Mouse (Mus musculus) hematopoietic stem cell, adult 5-6 weeks (primary cell): ENCODE data around the gene Gm10644. TPM values are rescaled to one million over a fixed set of nuclear protein-coding genes. Genes with fewer than 3 reads are reported as not detected.
A peak's percentile ranks its signal among the peaks of the same experiment; 100 is the strongest.

Experiments
- ATAC-seq, 2 experiments: fragments of 125-278 bp in 1 of 2; replicated peaks in 1 of 2; 2 replicates each; pipeline ENCODE4 v1.8.0; 2016 to 2017; ENCODE audit warnings: inconsistent platforms in 2 of 2, mild to moderate bottlenecking in 2 of 2, moderate number of reproducible peaks in 2 of 2, low read depth in 1 of 2, moderate TSS enrichment in 1 of 2; ENCODE audit not compliant: low FRiP score in 2 of 2, poor library complexity in 2 of 2, severe bottlenecking in 2 of 2, insufficient read depth in 1 of 2, low TSS enrichment in 1 of 2
- total RNA-seq: library from RNA; stranded (forward); fragments of 172-1452, 232-1000 nt; gene quantifications from 2 replicates; pipeline ENCODE4 v1.2.3, GENCODE M21; 2017

Gm10644 gene
- total RNA-seq, 1 experiment from 2014 or later = 0.30 TPM

GRCm38 (mm10) chr8:83956789-83957188 is 1.8 kb upstream of the Gm10644 start:
- ATAC-seq = peak in 1 of 2 experiments; percentile 34; a peak in 1 of 4 replicates

GRCm38 (mm10) chr8:83955958-83956218 is 883 bp upstream of the Gm10644 start:
- no peak for ATAC-seq

DNA sequence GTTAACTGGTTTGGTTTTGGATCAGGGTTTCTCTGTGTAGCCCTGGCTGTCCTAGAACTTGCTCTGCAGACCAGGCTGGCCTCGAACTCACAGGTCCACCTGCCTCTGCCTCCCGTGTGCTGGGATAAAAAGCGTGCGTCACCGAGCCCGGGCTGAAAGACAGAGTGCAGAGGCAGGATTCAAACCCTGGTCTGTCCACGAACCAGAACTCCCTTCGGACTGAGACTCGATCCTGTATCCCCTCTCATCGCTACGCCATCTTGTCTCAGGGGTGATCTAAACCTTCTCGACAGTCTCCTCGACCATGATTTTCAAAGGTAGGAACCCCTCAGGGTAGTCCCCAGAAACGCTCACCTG is 278 bp downstream of the Gm10644 start:
- ATAC-seq = no peak

DNA sequence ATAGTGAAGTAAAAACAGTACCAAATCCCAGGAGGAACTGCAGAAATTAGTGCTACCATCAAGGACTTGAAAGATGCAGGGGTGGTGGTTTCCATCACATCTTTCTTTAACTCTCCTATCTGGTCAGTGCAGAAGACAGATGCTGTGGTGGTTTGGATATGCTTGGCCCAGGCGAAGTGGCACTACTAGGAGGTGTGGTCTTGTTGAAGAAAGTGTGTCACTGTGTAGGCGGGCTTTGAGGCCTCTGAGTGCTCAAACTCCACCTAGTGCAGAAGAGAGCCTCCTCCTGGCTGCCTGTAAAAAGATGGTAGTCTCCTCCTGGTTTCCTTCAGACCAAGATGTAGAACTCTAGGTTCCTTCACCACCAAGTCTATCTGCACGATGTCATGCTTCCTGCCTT is 9.5 kb downstream of the Gm10644 start:
- no peak for ATAC-seq

- ATAC-seq = no peak
Observed at GRCm38 (mm10) chr8:83942446-83942845, 12.6 kb downstream of the Gm10644 start.

DNA sequence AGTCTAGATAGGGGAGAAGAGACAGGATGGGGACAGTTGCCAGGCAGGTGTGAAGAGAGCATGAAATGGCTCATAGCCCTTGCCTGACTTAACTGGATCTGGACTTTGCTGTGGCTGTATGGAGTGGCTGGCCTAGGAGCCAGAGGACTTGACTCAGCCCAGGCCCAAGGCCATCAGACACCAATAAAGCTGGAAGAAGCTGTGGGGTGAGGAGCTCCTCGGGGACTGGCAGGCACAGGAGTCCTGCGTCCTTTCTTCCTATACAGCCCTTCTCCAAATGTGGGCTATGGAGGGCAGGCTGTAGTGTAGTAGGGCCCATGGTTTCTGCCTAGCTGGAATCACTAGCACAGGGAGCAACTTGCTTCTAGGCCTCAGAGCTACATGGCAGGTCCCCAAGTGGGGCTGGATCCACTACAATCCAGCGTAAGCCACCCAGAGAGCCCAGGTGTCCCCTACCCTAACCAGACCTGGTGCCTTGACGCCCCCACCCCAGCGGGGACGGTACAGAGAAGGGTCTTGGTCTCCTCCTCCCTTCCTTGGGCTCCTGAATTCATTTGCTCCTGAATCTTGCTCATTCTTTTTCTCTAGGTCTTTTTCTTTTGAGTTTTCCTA is 13.8 kb downstream of the Gm10644 start:
- no peak for ATAC-seq

- ATAC-seq = no peak
Observed at GRCm38 (mm10) chr8:83938330-83938729, 16.7 kb downstream of the Gm10644 start.

DNA sequence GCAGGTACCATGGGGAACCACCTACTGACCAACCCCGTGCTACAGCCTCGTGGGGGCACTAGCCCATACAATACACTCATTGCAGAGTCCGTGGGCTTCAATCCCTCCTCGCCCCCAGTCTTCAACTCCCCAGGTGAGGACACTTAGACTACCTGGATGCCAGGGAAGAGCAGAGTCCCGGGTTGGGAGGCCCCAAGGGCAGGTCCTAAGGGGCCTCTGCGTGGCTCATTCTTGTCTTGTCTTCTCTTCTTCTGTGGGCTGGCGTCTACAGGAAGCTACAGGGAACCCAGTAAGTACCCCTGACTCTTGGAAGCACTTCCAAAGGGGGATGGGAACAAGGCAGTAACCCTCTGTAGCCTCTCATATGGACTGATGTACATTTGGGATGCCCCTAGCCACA is 17.4 kb downstream of the Gm10644 start:
- no peak for ATAC-seq

DNA sequence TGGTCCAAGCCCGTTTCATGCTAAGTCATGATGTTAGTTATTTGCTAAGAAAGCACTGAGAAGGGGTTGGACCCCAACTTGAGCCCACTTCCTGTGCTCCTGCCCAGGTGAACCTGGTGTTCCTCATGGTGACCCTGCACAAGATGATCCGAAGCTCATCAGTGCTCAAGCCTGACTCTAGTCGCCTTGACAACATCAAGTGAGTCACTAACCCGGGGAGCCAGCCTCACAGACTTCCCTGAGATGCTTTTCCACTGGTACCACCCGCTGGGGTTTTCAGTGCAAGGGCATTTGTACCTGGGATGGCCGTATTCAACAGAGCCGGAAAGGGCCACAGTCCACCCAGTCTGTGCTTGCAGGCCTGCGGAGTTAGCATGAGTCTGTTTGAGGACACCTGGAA is 19.6 kb downstream of the Gm10644 start:
- ATAC-seq = no peak

- ATAC-seq = no peak
Observed at GRCm38 (mm10) chr8:83934994-83935393, 20.0 kb downstream of the Gm10644 start.

DNA sequence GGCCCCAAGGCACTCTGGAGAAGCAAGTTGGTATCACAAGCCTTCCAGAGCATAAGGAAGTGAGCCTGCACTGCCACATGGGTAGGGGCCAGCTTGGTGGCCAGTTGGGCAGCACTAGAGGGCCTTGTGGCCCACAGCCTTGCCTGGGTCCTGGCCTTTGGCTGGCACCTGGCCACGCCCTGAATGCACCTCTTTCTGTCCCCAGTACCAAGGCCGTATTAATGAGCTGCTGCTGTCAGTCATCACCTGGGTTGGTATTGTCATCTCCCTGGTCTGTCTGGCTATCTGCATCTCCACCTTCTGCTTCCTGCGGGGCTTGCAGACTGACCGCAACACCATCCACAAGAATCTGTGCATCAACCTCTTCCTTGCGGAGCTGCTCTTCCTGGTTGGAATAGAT is 20.8 kb downstream of the Gm10644 start:
- ATAC-seq = no peak

DNA sequence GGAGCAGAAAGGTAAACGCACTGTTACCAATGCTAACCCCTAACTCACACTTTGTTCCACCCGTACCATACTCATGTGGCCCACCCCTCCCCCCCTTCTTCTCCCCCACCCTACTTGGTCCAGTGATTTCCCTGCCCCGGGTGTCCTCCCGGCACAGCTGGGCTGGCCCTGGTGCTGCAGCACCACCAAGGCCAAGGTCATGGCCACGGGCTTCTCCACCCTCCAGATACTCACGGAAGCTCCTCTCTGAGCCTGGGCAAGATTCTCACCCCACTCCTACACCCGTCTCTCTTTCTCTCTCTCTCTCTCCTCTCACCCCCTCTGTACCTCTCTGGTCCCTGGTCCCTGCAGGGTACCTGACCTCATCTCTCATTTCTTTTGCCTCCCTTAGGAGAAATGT is 28.7 kb downstream of the Gm10644 start:
- ATAC-seq = no peak

DNA sequence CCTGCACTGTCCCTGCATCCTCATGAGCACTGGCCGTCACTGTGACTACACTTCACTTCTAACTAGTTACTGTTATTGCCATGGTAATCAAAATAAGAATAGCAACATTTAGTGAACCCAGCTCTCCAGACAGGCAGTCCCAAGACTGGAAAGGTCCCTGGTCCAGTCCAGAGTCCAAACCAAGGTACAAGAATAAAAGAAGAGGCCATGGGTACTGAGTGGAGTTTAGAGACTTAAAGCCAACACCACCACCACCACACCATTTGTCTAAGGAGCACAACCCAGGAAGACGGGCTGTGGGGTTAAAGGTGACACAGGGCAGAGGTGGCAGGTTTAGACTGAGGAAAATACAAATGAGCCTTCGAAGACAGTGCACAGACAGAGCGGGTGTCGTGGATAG is 30.4 kb downstream of the Gm10644 start:
- ATAC-seq = no peak

GRCm38 (mm10) chr8:83922727-83923126 is 32.3 kb downstream of the Gm10644 start:
- ATAC-seq = no peak

GRCm38 (mm10) chr8:83921558-83921957 is 33.4 kb downstream of the Gm10644 start:
- 0 out of 4 replicates have a peak, but pooled peaks of 1 of the 2 experiments have one; percentile 23 for ATAC-seq

DNA sequence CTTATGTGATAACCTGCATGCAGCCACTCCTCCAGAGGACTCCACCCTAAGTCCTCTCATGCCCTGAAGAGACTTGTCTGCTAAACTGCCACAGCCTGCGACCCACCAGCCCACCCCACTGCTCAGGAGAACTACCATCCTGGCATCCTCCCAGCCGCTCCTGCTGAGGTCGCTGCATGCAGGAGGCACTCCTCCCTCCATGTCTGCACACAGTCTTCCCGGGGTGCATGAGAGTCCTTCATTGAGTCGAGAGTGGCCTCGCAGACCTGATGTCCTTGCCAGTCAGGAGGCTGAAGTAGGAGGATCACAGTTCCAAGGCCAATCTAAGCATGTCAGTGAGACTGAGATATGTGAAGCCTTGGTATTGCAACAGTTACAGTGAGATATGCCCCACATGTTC is 37.4 kb downstream of the Gm10644 start:
- no peak for ATAC-seq

DNA sequence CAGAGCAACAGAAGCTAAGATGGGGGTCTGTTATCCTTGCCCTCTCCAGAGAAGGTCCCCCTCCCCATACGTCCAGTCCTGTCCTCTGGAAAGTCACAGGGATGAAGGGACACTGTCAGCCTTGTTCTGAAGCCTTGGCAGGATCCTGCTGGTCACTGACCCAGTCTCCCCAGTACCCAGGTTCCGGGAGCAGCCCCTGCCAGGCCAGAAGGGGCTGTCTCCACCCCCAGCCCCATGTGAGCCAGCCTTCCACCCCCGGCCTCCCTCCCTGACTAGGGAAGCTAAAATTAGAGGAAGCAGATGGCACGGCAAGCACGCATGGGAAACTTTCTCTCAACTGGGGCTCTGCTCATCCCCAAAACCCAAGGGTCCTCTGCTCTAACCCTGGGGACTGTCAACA is 39.0 kb downstream of the Gm10644 start:
- ATAC-seq = no peak

GRCm38 (mm10) chr8:83914860-83915259 is 40.1 kb downstream of the Gm10644 start:
- 0 out of 4 replicates have a peak, but pooled peaks of 1 of the 2 experiments have one; percentile 9 for ATAC-seq

DNA sequence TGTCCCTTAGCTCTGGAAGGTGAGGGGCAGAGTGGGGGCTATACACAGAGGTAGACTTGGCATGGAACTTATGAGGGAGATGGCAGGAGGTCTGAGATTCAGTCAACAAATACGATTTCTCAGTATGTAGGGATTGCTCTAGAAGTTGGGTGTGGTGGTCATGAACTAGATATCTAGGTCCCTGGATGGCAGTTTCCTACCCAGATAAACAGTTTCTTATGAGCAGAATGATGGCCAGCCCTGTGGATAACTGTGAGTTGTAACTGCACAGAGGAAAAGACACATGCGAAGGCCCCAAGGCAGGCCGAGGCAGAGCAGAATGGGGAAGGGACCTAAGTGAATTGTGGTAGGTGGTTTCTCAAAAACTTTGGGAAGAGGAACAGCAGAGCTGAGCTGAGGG is 40.8 kb downstream of the Gm10644 start:
- no peak for ATAC-seq
